Mouse (Mus musculus): ENCODE measurements around the gene Psg19.

DNA sequence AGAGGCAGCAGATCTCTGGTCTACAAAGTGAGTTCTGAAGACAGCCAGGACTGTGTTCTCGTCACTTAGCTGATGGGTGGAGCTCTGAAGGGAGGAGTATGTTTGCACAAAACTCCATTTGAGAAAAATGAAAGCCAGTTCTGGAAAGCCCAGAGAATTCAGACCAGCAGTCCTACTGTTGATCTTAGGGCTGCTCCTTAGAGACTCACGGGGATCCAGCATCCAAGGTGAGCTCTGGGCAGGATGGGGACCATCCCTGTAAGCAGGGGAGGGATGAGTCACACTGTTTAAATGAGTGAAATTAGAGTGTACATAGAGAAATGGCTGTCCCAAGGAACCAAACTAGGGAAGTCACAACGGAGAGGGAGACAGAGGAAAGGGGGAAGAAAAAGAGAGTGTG is 41.5 kb upstream of the Psg19 start, which contains the start of gene Mill2:
- TF ChIP-seq CTCF (IDR thresholded peaks at IDR 0.05; ENCODE audit: control insufficient read depth, insufficient read depth, insufficient replicate concordance, low read depth, low read length), result no peak
- TF ChIP-seq POLR2A (IDR thresholded peaks at IDR 0.05; ENCODE audit: control insufficient read depth, low read depth, low read length), result no peak

Data from testis, adult 2 months (tissue).